Mouse (Mus musculus) myocyte (in vitro differentiated cells): ENCODE measurements around the gene St3gal3.

Source experiments
- E2F4 ChIP-seq: IDR thresholded peaks from one replicate; pipeline ENCODE4 v1.6.1; 2011; ENCODE audit warnings: mild to moderate bottlenecking, control low read depth, moderate library complexity; ENCODE audit not compliant: insufficient read depth
- MYOD1 ChIP-seq, 3 experiments: IDR thresholded peaks; one replicate each; pipeline ENCODE4 v1.6.1; 2011; ENCODE audit warnings: control low read depth in 2 of 3, low read depth in 2 of 3, mild to moderate bottlenecking in 2 of 3, moderate library complexity in 1 of 3; ENCODE audit not compliant: insufficient read length in 2 of 3, control insufficient read depth in 1 of 3
- POLR2A ChIP-seq: IDR thresholded peaks from one replicate; pipeline ENCODE4 v1.6.1; 2011; ENCODE audit warnings: low read depth, mild to moderate bottlenecking, control low read depth, moderate library complexity; ENCODE audit not compliant: insufficient read length
- USF1 ChIP-seq: IDR thresholded peaks from one replicate; pipeline ENCODE4 v1.6.1; 2011; ENCODE audit warnings: low read depth, mild to moderate bottlenecking, control low read depth, moderate library complexity

DNA sequence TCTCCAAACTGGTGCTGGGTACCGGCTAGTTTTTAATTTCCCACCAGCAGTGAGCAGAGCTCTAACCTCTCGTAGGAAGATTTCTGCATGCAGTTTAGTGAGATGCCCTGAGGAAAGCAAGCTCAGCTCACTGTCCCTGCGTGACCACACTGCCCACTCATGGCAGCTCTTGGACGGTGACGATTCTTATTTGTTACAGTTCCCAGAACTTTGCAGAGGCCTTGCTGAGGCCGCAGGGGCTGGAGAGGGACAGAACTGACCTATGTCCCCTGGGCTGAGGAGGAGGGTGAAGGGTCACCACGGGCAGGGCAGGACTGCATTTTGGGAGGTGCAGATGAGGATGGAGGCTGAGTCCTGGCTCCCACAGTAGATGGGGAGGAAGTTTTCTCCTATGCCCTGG lies 141.8 kb downstream of the St3gal3 start:
- TF ChIP-seq USF1: no peak
- TF ChIP-seq E2F4: no peak
- TF ChIP-seq POLR2A: no peak
- no peak for TF ChIP-seq MYOD1 (IDR thresholded peaks at IDR 0.05; ENCODE audit: control insufficient read depth in 1 of 3, insufficient read length in 2 of 3, low read depth in 2 of 3)
